Mouse (Mus musculus): Measurements from ENCODE around the gene Hdac5.
A peak's percentile ranks its signal among the peaks of the same experiment; 100 is the strongest.

The Hdac5 gene

DNA sequence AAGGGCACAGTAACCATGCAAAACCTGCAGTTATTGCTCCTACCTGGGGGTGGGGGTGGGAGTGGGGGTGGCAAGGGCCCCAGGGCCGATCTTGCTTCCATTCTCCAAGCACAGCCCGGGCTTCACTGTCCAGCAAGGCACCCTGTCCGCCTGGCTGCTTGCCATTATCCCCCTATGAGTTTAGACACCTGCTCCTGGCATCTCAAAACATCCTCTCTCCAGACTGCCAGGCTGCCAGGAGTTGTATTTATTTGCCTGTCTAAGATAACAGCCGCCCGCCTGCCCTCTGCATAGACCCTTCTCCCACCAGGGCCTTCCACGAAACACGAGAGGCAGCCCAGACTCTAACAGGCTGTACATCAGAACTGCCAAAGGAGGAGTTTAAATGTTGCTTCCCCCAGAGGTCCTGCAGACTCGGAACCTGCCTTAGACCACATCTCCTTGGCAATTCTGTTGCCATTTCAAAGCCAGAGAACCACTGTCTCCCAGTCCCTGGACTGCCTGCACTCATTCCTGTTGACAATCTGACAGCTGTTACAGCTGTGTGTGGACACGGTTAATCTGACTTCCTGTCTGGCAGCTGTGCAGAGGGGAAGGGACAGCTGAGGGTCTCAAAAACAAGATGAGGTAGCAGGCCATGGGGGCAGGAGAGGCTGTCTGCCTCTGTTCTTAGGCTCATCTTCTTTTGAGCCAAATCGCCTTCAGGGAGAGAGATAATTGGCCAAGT is 15.4 kb downstream of the Hdac5 start:
- no peak for DNase-seq

DNA sequence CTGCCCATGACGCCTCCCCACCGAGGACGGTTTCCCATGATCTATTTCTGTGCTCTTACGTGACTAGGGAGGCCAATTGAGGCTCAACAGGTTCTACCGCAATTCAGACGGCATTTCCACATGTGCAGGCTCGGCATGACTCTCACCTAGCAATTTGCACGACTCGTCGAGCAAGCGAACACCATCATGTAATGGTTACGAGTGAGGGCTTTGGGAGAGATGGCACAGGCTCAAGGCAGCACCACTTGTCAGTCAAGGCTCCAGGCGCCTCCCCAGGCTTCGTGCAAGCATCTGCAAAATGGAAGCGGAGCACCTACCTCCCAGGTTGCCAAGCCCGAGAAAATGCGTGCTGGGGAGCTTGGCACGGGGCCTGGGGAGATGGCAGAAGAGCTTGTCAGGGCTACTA is 18.0 kb downstream of the Hdac5 start:
- DNase-seq: no peak

DNA sequence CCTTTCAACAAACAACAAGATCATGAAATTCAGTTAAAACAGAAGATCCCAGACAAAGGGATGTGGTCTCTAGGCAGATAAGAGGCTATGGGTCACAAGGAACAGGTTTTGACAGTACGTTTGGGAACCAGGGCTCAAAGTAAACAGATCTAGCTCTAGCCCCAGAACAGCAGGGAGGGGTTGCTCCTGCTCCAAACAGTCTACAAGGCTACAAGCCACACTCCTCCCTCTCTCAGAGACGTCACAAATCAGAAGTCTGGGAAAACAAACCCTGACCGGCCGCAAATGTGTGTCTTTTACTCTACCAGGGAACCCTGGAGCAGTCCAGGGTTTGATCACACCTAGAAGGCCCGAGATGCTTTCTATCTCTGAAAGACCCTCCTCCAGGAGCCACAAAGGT is 19.0 kb downstream of the Hdac5 start:
- DNase-seq: no peak

DNA sequence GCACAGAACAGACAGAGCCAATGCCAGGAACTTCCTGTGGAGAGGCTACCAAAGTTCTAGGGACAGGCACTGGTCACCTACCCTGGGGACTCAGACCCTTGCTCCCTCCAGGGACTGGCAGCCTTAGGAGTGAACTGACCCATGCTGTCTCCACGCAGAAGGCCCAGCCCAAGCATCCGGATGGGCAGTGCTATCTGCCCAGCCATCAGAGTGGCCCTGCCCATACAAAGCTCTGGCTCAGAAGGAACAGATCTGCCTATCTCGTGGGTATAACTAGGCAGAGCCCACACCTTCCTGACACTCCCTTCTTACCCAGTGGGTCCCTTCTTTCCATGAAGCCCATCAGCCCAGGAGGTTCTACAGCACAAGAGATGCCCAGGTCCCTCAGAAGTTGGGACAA is 19.8 kb downstream of the Hdac5 start:
- DNase-seq: no peak

- peak; percentile 78 for DNase-seq
These were observed 20.2 kb downstream of the Hdac5 start for GRCm38 (mm10) chr11:102209742-102210141.

DNA sequence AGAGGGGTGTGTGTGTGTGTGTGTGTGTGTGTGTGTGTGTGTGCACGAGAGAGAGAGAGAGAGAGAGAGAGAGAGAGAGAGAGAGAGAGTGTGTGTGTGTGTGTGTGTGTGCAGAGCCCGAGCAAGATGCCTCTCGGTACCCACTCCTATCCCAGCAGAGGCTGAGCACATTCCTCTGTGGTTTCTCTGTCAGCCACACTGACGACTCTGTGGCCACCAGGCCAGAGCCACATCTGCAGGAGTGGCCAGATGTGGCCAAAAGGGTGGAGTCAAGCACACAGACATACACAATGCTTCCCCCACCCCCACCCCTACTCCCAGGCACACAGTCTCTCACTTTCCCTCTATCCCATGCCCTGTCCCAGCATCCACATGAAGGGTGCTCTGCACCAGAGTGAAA is 21.1 kb downstream of the Hdac5 start:
- DNase-seq: no peak

GRCm38 (mm10) chr11:102207825-102208777 is 21.9 kb downstream of the Hdac5 start:
- DNase-seq: peak; percentile 74

GRCm38 (mm10) chr11:102206481-102206880 is 23.5 kb downstream of the Hdac5 start:
- peak; percentile 31 for DNase-seq

- DNase-seq: no peak
These were observed 28.6 kb downstream of the Hdac5 start for GRCm38 (mm10) chr11:102201408-102201821.

GRCm38 (mm10) chr11:102199856-102200255 is 30.1 kb downstream of the Hdac5 start:
- no peak for DNase-seq

DNA sequence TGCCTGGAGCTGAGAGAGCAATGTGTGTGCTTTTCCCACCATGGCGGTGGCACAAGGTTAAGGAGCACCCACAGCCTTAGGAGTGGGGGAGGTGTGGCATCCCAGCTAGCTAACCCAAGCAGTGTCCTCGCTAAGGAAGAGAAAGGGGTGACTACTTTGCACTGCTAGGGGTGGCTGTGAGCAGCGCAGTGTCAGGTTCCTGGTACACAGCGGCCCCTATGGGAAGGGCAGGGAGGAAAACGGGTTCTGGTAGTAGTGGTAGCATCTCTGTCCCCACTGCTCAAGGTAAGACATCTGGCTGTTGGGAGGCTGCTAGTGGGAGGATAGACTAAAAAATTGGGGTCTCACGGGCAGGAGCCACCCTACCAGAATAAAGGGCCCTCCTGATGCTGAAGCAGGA is 31.7 kb downstream of the Hdac5 start:
- no peak for DNase-seq

GRCm38 (mm10) chr11:102196018-102196797 is 33.8 kb downstream of the Hdac5 start:
- DNase-seq: no peak

DNA sequence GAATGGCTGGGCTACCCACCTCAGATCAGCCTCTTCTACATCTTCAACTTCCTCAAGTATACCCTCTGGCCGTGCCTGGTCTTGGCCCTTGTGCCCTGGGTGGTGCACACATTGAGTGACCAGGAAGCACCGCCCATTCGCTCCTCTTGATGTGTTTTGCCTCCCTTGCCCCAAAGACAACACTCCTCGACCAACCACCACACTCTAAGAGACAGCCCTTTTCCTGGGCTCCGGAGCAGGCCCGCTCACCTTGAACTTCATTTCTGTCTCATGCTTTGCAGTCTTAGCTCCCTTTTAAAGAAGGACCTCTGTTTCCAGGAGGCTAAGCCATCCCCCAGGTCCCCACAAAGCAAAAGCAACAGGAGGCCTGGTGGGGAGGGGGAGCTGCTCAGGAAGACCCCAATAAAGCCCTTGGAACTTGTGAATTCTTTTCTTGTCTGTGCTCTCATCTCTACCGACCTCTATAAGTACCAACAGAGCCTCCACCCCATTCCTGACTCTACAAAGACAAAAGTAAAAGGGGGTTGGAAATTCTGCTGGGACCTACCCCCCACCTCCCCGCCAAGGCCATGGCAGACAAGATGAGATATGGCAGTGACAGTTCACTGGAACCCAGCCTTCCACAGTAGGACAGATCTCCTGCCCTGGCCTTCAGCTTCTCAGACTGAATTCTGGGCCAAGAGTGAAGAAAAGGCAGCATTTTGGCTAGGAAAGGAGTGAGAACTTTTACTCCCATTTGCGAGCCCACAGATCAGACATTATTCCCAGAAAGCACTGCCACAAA is 36.1 kb downstream of the Hdac5 start:
- DNase-seq: no peak

GRCm38 (mm10) chr11:102190848-102191247 is 39.1 kb downstream of the Hdac5 start:
- no peak for DNase-seq

DNA sequence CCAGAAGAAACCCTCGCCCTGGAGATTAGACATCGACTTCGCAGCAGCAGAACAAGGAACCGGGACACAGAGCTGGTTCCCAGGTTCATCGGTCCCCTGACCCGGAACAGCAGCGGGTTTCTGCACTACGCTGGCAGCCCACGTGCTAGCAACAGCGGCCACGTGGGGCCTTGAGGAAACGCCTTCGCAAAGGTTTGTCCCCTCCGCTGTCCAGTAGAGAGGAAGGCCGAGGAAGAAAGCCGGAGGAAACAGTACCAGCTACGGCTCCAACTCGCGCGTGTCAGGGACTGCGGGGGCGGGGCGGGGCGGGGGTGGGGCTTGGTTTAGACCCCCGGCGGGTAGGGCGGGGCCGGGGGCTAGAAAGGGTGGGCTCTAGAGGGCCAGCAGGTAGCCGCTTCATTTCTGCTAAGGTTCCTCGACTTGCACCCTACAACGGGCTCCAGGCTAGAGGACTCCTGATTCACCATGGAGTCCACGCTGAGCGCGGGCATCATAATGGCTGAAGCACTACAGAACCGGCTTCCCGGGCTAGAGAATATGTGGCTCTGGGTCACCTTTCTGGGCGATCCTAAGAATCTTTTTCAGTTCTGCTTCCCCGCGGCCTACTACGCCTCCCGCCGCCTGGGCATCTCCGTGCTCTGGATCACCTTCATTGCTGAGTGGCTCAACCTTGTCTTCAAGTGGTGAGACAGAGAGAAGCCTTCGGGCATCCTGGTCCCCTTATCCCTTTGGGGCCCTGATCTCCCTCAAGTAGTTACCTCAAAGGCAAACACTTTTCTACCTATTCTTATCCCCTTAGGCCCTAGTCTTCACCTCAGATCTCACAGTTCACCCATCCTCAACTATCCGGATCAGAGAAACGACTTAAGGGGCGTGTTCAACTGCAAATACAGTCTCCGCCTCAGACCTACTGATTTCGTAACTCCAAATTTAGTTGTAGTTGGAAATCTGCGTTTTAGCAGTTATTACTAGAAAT is 40.2 kb downstream of the Hdac5 start, which contains the start of gene G6pc3:
Gene G6pc3 (plus strand): TSS at position 160 of the 976 bp plus-strand sequence.
- peak; percentile 96 for DNase-seq

DNA sequence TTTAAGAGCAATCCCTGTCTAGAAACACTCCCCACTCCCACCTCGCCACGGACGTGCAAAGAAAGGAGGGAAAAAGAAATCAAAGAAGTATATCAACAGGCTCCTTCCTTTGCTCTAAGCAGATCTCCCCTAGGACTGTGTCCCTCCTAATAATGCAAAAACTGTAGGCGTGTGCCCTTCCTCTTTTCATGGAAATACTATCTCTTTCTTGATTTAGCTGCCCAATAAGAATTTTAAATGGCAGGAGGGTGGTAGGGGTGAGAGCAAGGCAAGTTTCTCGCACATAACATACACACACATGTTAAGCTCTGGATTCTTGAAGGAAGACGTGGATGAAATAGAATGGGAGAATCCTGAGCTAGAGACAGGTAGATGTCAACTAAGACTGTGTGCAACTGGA is 41.0 kb downstream of the Hdac5 start:
- no peak for DNase-seq

GRCm38 (mm10) chr11:102186235-102186634 is 43.7 kb downstream of the Hdac5 start:
- no peak for DNase-seq

DNA sequence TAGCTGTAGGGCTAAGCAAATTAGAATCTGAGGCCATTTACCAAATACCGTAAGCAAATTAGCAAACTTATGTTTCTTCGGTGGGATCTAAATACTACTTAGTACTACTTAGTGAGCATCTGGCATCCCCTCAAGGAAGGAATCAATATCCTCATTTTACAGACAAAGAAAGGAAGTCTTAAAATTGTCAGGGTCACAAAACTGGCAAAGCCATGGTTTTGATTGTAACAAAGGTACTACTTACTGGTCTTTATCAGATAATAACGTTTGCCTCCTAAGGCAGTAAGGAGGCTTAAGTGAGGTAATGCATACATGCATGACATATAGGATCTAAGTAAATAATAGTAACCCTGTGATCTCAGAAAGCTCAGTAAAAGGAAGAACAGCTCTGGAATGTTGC is 44.3 kb downstream of the Hdac5 start:
- no peak for DNase-seq

- peak; percentile 95 for DNase-seq
These were observed 45.1 kb downstream of the Hdac5 start, which contains the start of gene Lsm12 for GRCm38 (mm10) chr11:102184646-102185495. Lsm12 (minus strand) TSS chr11:102185296.

DNA sequence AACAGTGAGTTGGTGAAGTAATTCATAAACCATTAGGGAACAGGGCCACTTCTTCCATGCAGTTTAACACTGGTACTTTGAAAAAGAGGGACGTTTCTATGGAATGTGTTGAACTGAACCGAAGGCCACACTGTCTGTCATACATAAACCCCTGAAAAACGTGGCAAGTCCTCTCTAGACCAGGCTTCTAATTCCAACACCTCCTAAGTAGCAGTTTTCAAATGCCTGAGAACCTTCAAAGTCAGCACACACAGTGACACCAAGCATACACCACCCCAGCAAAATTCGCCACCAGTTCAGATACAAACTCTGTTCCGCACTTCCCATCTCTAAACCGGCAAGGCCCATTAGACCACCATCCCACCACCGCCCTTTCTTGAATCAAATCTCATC is 45.7 kb downstream of the Hdac5 start:
- no peak for DNase-seq
